Mouse (Mus musculus): Measurements from ENCODE around the gene Cbx1.

GRCm38 (mm10) chr11:96765645-96766044 lies 23.3 kb upstream of the Cbx1 start:
- TF ChIP-seq CTCF (IDR thresholded peaks at IDR 0.05; ENCODE audit: insufficient read depth, low read depth, low read length) (no peak), POLR2A (IDR thresholded peaks at IDR 0.05; ENCODE audit: insufficient read depth, low read depth, low read length) (no peak)
